7 mouse cellular contexts compared by ENCODE assay signal in genomic region chr6:77628573-77629192, GRCm38 (mm10).
DNase-seq lines count a peak whose midpoint lies in the region; ATAC-seq and TF ChIP-seq lines count a peak whose summit lies in the region.

No protein-coding gene starts in this region.

- H3K36me3 ChIP-seq in liver, postnatal 0 days (replicated peaks; ENCODE audit: insufficient read depth, low read length), result no peaks in the 10 kb centered on the region
- H3K36me3 ChIP-seq in hindbrain, embryonic 16.5 days (ENCODE audit: control insufficient read depth, insufficient read depth, low read length), result no peaks in the 10 kb centered on the region
- H3K36me3 ChIP-seq in midbrain, embryonic 14.5 days (ENCODE audit: control insufficient read depth, insufficient read depth, low read length), result no peaks in the 10 kb centered on the region

- H3K27ac ChIP-seq in liver, postnatal 0 days (ENCODE audit: low read depth), result no peak overlapping the region
- H3K27ac ChIP-seq in hindbrain, embryonic 16.5 days (ENCODE audit: low read depth, low read length), result no peak overlapping the region
- H3K27ac ChIP-seq in midbrain, embryonic 14.5 days (replicated peaks; ENCODE audit: low read depth, low read length), result no peak overlapping the region

- TF ChIP-seq CTCF in liver, postnatal 0 days (IDR thresholded peaks at IDR 0.05; ENCODE audit: low read depth), result peak; percentile 54

- no peaks in the 10 kb centered on the region for H3K9me3 ChIP-seq in liver, postnatal 0 days (ENCODE audit: low read length)
- H3K9me3 ChIP-seq in hindbrain, embryonic 16.5 days (ENCODE audit: control insufficient read depth, low read length), result no peaks in the 10 kb centered on the region
- H3K9me3 ChIP-seq in midbrain, embryonic 14.5 days (ENCODE audit: control insufficient read depth, low read length), result no peaks in the 10 kb centered on the region

- no peaks in the 10 kb centered on the region for H3K27me3 ChIP-seq in liver, postnatal 0 days (ENCODE audit: insufficient read depth, low read length)
- no peaks in the 10 kb centered on the region for H3K27me3 ChIP-seq in hindbrain, embryonic 16.5 days (replicated peaks; ENCODE audit: control insufficient read depth, insufficient read depth, low read length)
- no peaks in the 10 kb centered on the region for H3K27me3 ChIP-seq in midbrain, embryonic 14.5 days (ENCODE audit: control insufficient read depth, insufficient read depth, low read length)

- H3K4me2 ChIP-seq in liver, postnatal 0 days (ENCODE audit: low read depth, low read length), result no peak overlapping the region
- H3K4me2 ChIP-seq in hindbrain, embryonic 16.5 days (ENCODE audit: low read length), result no peak overlapping the region
- H3K4me2 ChIP-seq in midbrain, embryonic 14.5 days (ENCODE audit: low read length), result no peak overlapping the region

- WGBS in liver, postnatal 0 days (ENCODE audit: insufficient replicate concordance), result 50% methylated on average over 7 of the region's 7 CpGs
- WGBS in hindbrain, embryonic 16.5 days, result 45% methylated on average over 7 of the region's 7 CpGs
- 56% methylated on average over 7 of the region's 7 CpGs for WGBS in midbrain, embryonic 14.5 days

- ATAC-seq in liver, postnatal 0 days, result no peak
- peak; percentile 94 for ATAC-seq in hindbrain, embryonic 16.5 days
- ATAC-seq in midbrain, embryonic 14.5 days (ENCODE audit: low FRiP score, low TSS enrichment), result peak; percentile 76; the same call in 1 of the 2 replicates

- H3K4me1 ChIP-seq in liver, postnatal 0 days (ENCODE audit: insufficient read depth), result no peaks in the 10 kb centered on the region
- no peaks in the 10 kb centered on the region for H3K4me1 ChIP-seq in hindbrain, embryonic 16.5 days (ENCODE audit: control insufficient read depth, insufficient read depth, low read depth, low read length)
- no peaks in the 10 kb centered on the region for H3K4me1 ChIP-seq in midbrain, embryonic 14.5 days (ENCODE audit: control insufficient read depth, insufficient read depth, low read length)

- no peak for TF ChIP-seq EP300 in liver, postnatal 0 days (IDR thresholded peaks at IDR 0.05; ENCODE audit: low read depth)

- no peak overlapping the region for H3K9ac ChIP-seq in liver, postnatal 0 days (replicated peaks)
- no peak overlapping the region for H3K9ac ChIP-seq in hindbrain, embryonic 16.5 days (ENCODE audit: low read depth, low read length)
- no peak overlapping the region for H3K9ac ChIP-seq in midbrain, embryonic 14.5 days (replicated peaks; ENCODE audit: low read length)

- no peak for DNase-seq in liver, postnatal 0 days
- no peak for DNase-seq in liver
- peak; percentile 59 to 71 for DNase-seq in cerebellum, postnatal 10 days
- DNase-seq in midbrain, embryonic 14.5 days, result peak; percentile 82
- DNase-seq in yolk sac, embryonic 10.5 days (ENCODE audit: low spot score), result no peak
- no peak for DNase-seq in urinary bladder, postnatal 36 days (ENCODE audit: low spot score in 2 of 2)

- no peak overlapping the region for H3K4me3 ChIP-seq in liver, postnatal 0 days (ENCODE audit: low read depth, low read length)
- H3K4me3 ChIP-seq in hindbrain, embryonic 16.5 days (ENCODE audit: low read length), result no peak overlapping the region
- no peak overlapping the region for H3K4me3 ChIP-seq in midbrain, embryonic 14.5 days (replicated peaks; ENCODE audit: low read depth, low read length)

Comparison
In these comparisons a context has a peak if more than half of its experiments do, and no peak if none do; other contexts are left out.
1. DNase-seq: peak in cerebellum, postnatal 10 days (2 of 2) and midbrain, embryonic 14.5 days (single experiment); none in liver, postnatal 0 days (single experiment), liver (single experiment), yolk sac, embryonic 10.5 days (single experiment) and urinary bladder, postnatal 36 days (0 of 2).